Mouse (Mus musculus) intestine, postnatal 0 days (tissue): ENCODE results near the gene Dlgap3. TPM values are rescaled to one million over a fixed set of nuclear protein-coding genes. Genes with fewer than 3 reads are reported as not detected.

Experiments
- ATAC-seq: fragments of 200-750 bp; cut with Nextera tagmentation; 2 replicates; pipeline ENCODE4 v1.8.0; 2017; ENCODE audit warnings: mild to moderate bottlenecking, moderate TSS enrichment, moderate library complexity
- H3K27ac ChIP-seq: fragments of 300-500 bp; sonication (generic); 2 replicates; pipeline ENCODE4 v1.5.1; 2014; ENCODE audit warnings: mild to moderate bottlenecking, low read depth, low read length, moderate library complexity
- H3K27me3 ChIP-seq: fragments of 300-500 bp; sonication (generic); replicated peaks from 2 replicates; pipeline ENCODE4 v1.6.1; 2014; ENCODE audit warnings: low read length, mixed read lengths; ENCODE audit not compliant: control insufficient read depth, insufficient read depth
- H3K36me3 ChIP-seq: fragments of 300-500 bp; sonication (generic); 2 replicates; pipeline ENCODE4 v1.6.1; 2014; ENCODE audit warnings: mild to moderate bottlenecking, moderate library complexity; ENCODE audit not compliant: control insufficient read depth, insufficient read depth
- H3K4me1 ChIP-seq: fragments of 300-500 bp; sonication (generic); replicated peaks from 2 replicates; pipeline ENCODE4 v1.6.1; 2014; ENCODE audit warnings: antibody characterized with exemption, low read length, mixed read lengths; ENCODE audit not compliant: control insufficient read depth, insufficient read depth
- H3K4me2 ChIP-seq: fragments of 300-500 bp; sonication (generic); replicated peaks from 2 replicates; pipeline ENCODE4 v1.6.1; 2014; ENCODE audit warnings: low read depth, mild to moderate bottlenecking, moderate library complexity
- H3K4me3 ChIP-seq: fragments of 300-500 bp; sonication (generic); 2 replicates; pipeline ENCODE4 v1.5.1; 2014; ENCODE audit warnings: low read depth, low read length
- H3K9ac ChIP-seq: fragments of 300-500 bp; sonication (generic); 2 replicates; pipeline ENCODE4 v1.6.1; 2014; ENCODE audit warnings: mild to moderate bottlenecking, low read depth, low read length
- H3K9me3 ChIP-seq: fragments of 300-500 bp; sonication (generic); 2 replicates; pipeline ENCODE4 v1.6.1; 2016; ENCODE audit warnings: mixed run types; ENCODE audit not compliant: control insufficient read depth
- CTCF ChIP-seq: sonication (generic); IDR thresholded peaks from 2 replicates; pipeline ENCODE4 v1.5.1; 2016; ENCODE audit warnings: low read depth, mild to moderate bottlenecking, control low read depth, antibody characterized with exemption, moderate library complexity
- WGBS: fragments of 180-500 bp; shearing (Covaris S2); extraction: QIAGEN DNeasy Blood & Tissue Kit; methylation state at CpG from one replicate; pipeline ENCODE4 v1.1.7; 2014; 5-methylcytosine and 5-hydroxymethylcytosine counted together
- polyA plus RNA-seq: library from polyadenylated mRNA; unstranded; fragments of >200 nt; fragmentation: Nextera tagmentation; extraction: Ambion mirVana; gene quantifications from 2 replicates; pipeline ENCODE4 v1.2.1, GENCODE M21; 2015

Dlgap3 gene
- polyA plus RNA-seq, 1 experiment from 2014 or later, result 0.46 TPM

- ATAC-seq, result no peak
- Histone ChIP-seq H3K9ac (no peak overlapping the region), H3K4me3 (no peak overlapping the region), H3K9me3 (no peaks in the 10 kb centered on the region), H3K27me3 (no peaks in the 10 kb centered on the region; the same call in 1 of the 2 replicates), H3K4me2 (no peak overlapping the region), H3K4me1 (no peaks in the 10 kb centered on the region), H3K27ac (no peak overlapping the region), H3K36me3 (no peaks in the 10 kb centered on the region)
- no peak for TF ChIP-seq CTCF
- WGBS, result 60% methylated on average over 5 of the region's 5 CpGs
Observed at GRCm38 (mm10) chr4:127256739-127257138, 87.7 kb downstream of the Dlgap3 start.

GRCm38 (mm10) chr4:127258186-127258897 lies 89.3 kb downstream of the Dlgap3 start:
- no peaks in the 10 kb centered on the region for H3K4me1 ChIP-seq
- H3K9me3 ChIP-seq, result no peaks in the 10 kb centered on the region
- no peak overlapping the region for H3K9ac ChIP-seq
- TF ChIP-seq CTCF, result no peak
- H3K27me3 ChIP-seq, result no peaks in the 10 kb centered on the region
- H3K4me3 ChIP-seq, result no peak overlapping the region
- H3K4me2 ChIP-seq, result no peak overlapping the region
- H3K27ac ChIP-seq, result no peak overlapping the region; the same call in 1 of the 2 replicates
- 42% methylated on average over 12 of the region's 12 CpGs for WGBS
- no peak for ATAC-seq
- H3K36me3 ChIP-seq, result no peaks in the 10 kb centered on the region

- Histone ChIP-seq H3K4me1 (no peaks in the 10 kb centered on the region), H3K9ac (no peak overlapping the region), H3K27ac (no peak overlapping the region), H3K36me3 (no peaks in the 10 kb centered on the region), H3K27me3 (no peaks in the 10 kb centered on the region), H3K4me3 (no peak overlapping the region), H3K9me3 (no peaks in the 10 kb centered on the region), H3K4me2 (no peak overlapping the region)
- no peak for ATAC-seq
- 89% methylated on average over 14 of the region's 14 CpGs for WGBS
- no peak for TF ChIP-seq CTCF
Observed at GRCm38 (mm10) chr4:127261601-127262000, 92.6 kb downstream of the Dlgap3 start.

GRCm38 (mm10) chr4:127263438-127264182 lies 94.6 kb downstream of the Dlgap3 start:
- no peak overlapping the region for H3K4me2 ChIP-seq
- no peak for ATAC-seq
- no peaks in the 10 kb centered on the region for H3K27me3 ChIP-seq
- 66% methylated on average over 19 of the region's 19 CpGs for WGBS
- TF ChIP-seq CTCF, result no peak
- H3K9me3 ChIP-seq, result no peaks in the 10 kb centered on the region
- no peak overlapping the region for H3K27ac ChIP-seq
- H3K4me3 ChIP-seq, result no peak overlapping the region
- H3K9ac ChIP-seq, result no peak overlapping the region
- no peaks in the 10 kb centered on the region for H3K36me3 ChIP-seq
- H3K4me1 ChIP-seq, result no peaks in the 10 kb centered on the region

- WGBS, result 58% methylated on average over 5 of the region's 5 CpGs
- no peak for TF ChIP-seq CTCF
Observed at GRCm38 (mm10) chr4:127264183-127264554, 95.2 kb downstream of the Dlgap3 start.

GRCm38 (mm10) chr4:127278451-127279001 lies 109.5 kb downstream of the Dlgap3 start:
- TF ChIP-seq CTCF, result no peak
- WGBS, result 63% methylated on average over 9 of the region's 9 CpGs
- Histone ChIP-seq H3K4me2 (no peak overlapping the region), H3K27ac (no peak overlapping the region), H3K4me3 (no peak overlapping the region), H3K27me3 (no peaks in the 10 kb centered on the region), H3K36me3 (no peaks in the 10 kb centered on the region), H3K9ac (no peak overlapping the region), H3K9me3 (no peaks in the 10 kb centered on the region), H3K4me1 (no peaks in the 10 kb centered on the region)
- no peak for ATAC-seq

More at GRCm38 (mm10) chr4:127264183-127264554, 95.2 kb downstream of the Dlgap3 start:
- Histone ChIP-seq H3K4me1 (no peaks in the 10 kb centered on the region), H3K36me3 (no peaks in the 10 kb centered on the region), H3K9me3 (no peaks in the 10 kb centered on the region), H3K27me3 (no peaks in the 10 kb centered on the region), H3K9ac (no peak overlapping the region), H3K27ac (no peak overlapping the region), H3K4me2 (no peak overlapping the region), H3K4me3 (no peak overlapping the region)
- ATAC-seq, result no peak
